ENCODE assay signal across 30 mouse cellular contexts in the genomic region with DNA sequence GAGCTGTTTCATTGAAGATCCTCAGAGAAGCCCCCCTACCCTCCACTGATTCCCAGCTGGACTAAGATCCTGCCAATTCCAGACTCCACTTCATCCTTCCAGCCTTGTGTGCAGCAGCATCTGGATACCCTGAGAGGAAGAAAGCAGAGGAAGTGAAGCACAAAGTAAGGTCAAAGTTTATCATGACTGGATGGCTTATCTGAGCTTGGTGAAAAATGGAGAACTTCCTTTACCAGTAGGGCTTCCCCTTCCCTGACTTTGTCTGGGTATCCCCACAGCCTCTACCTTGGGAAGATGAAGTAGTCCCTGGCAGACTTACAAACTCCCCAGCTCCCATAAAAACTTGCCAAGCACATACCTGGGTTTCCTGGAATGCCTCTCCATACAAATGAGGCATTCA. TPM values are rescaled to one million over a fixed set of nuclear protein-coding genes. Genes with fewer than 3 reads are reported as not detected.
DNase-seq lines count a peak whose midpoint lies in the region; TF ChIP-seq lines count a peak whose summit lies in the region.
"Had no signal": no experiment of that assay in that cellular context is flagged by ENCODE, and none has a peak within 500 bp of the region (broad histone marks: within the 10 kb centered on the region; RNA-seq: fewer than 3 reads in every experiment).

No protein-coding gene starts in this region.

- H3K4me1 ChIP-seq in spleen, adult 2 months (ENCODE audit: control insufficient read depth, insufficient read depth, insufficient read length) = peaks cover 10% of the 10 kb centered on the region; the same call in 1 of the 2 replicates
- H3K4me1 ChIP-seq in bone marrow macrophage, adult 2 months (ENCODE audit: control insufficient read depth, insufficient read depth, low read length) = peaks cover 55% of the 10 kb centered on the region
- H3K4me1 ChIP-seq: embryonic facial prominence, embryonic 10.5 days; hindbrain, embryonic 10.5 days; intestine, embryonic 15.5 days; limb, embryonic 12.5 days; lung, embryonic 15.5 days; midbrain, embryonic 15.5 days; neural tube, embryonic 12.5 days; stomach, embryonic 15.5 days had no signal

- no peaks in the 10 kb centered on the region for H3K27me3 ChIP-seq in spleen, adult 2 months (ENCODE audit: control insufficient read depth, insufficient read depth, low read length)
- H3K27me3 ChIP-seq: intestine, embryonic 15.5 days; limb, embryonic 12.5 days; lung, embryonic 15.5 days; midbrain, embryonic 15.5 days; neural tube, embryonic 12.5 days; stomach, embryonic 15.5 days had no signal

- no peak for TF ChIP-seq CTCF in layer of hippocampus, adult 2 months (conservative IDR thresholded peaks at IDR 0.05)
- TF ChIP-seq CTCF in spleen, adult 2 months (IDR thresholded peaks at IDR 0.05; ENCODE audit: extremely low read depth, insufficient read depth, insufficient read length, insufficient replicate concordance) = no peak
- no peak for TF ChIP-seq CTCF in bone marrow macrophage, adult 2 months (IDR thresholded peaks at IDR 0.05; ENCODE audit: low read depth, low read length)

- DNase-seq in layer of hippocampus, adult 2 months (ENCODE audit: low spot score in 2 of 2) = no peak
- DNase-seq in layer of hippocampus, postnatal 10 days (ENCODE audit: low spot score in 2 of 2) = no peak
- DNase-seq in spleen, adult 2 months (ENCODE audit: low read depth in 1 of 2, low spot score in 2 of 2) = no peak
- DNase-seq in spleen, adult 18-20 months = no peak
- DNase-seq in left cerebral cortex, adult 9 months (ENCODE audit: low spot score in 2 of 2) = no peak
- no peak for DNase-seq in thymus, postnatal 14 days
- DNase-seq: cerebellum, adult 11-12 months; gastrocnemius, postnatal 14 days; right cerebral cortex, postnatal 25 days; thymus, postnatal 4 days had no signal

- H3K27ac ChIP-seq in layer of hippocampus, adult 2 months = 0 out of 2 replicates have a peak overlapping the region, but pooled peaks have one; percentile 39
- H3K27ac ChIP-seq in spleen, adult 2 months (ENCODE audit: insufficient read depth, low read length) = peak overlapping the region; percentile 69; the same call in 1 of the 2 replicates
- peak overlapping the region; percentile 81 for H3K27ac ChIP-seq in bone marrow macrophage, adult 2 months (ENCODE audit: insufficient read depth, low read depth, low read length)
- H3K27ac ChIP-seq: embryonic facial prominence, embryonic 10.5 days; hindbrain, embryonic 10.5 days; intestine, embryonic 15.5 days; left cerebral cortex, adult 2 months; limb, embryonic 12.5 days; midbrain, embryonic 15.5 days; neural tube, embryonic 12.5 days; stomach, embryonic 15.5 days had no signal

- no peak for TF ChIP-seq POLR2A in spleen, adult 2 months (IDR thresholded peaks at IDR 0.05; ENCODE audit: low read depth, low read length)
- no peak for TF ChIP-seq POLR2A in bone marrow macrophage, adult 2 months (IDR thresholded peaks at IDR 0.05; ENCODE audit: borderline replicate concordance, low read depth, low read length)

- H3K36me3 ChIP-seq in spleen, adult 2 months (ENCODE audit: control insufficient read depth, insufficient read depth, low read length) = no peaks in the 10 kb centered on the region
- H3K36me3 ChIP-seq: embryonic facial prominence, embryonic 10.5 days; hindbrain, embryonic 10.5 days; intestine, embryonic 15.5 days; limb, embryonic 12.5 days; lung, embryonic 15.5 days; midbrain, embryonic 15.5 days; neural tube, embryonic 12.5 days; stomach, embryonic 15.5 days had no signal

- no peak overlapping the region for H3K4me3 ChIP-seq in layer of hippocampus, adult 2 months
- no peak overlapping the region for H3K4me3 ChIP-seq in spleen, adult 2 months (ENCODE audit: extremely low read depth, insufficient read depth, insufficient read length)
- H3K4me3 ChIP-seq in bone marrow macrophage, adult 2 months (ENCODE audit: insufficient read depth, low read length) = no peak overlapping the region
- H3K4me3 ChIP-seq: embryonic facial prominence, embryonic 10.5 days; hindbrain, embryonic 10.5 days; intestine, embryonic 15.5 days; left cerebral cortex, adult 2 months; limb, embryonic 12.5 days; lung, embryonic 15.5 days; midbrain, embryonic 15.5 days; neural tube, embryonic 12.5 days; stomach, embryonic 15.5 days had no signal

RNA-seq across cellular contexts. Expression of a gene that starts 27.9 kb away (rescaled TPM):
- under 1 TPM in 1 of 2 experiments, not detected in 1; 0.46 TPM for total RNA-seq in layer of hippocampus, adult 2 months (2021)
- under 1 TPM; 0.65 to 0.85 TPM for total RNA-seq in layer of hippocampus, postnatal 10 days (2021)
- 4.2 and 4.4 TPM in 2 replicates for polyA plus RNA-seq in spleen, adult 2 months (2012; rRNA removed)
- polyA plus RNA-seq in bone marrow macrophage, adult 2 months (2012; ENCODE audit: insufficient read depth, insufficient read length, missing spikeins) = 6.0 and 6.5 TPM in 2 replicates
- total RNA-seq: ES-E14 had no signal
- polyA plus RNA-seq: Patski had no signal

RNA-seq across cellular contexts. Expression of a gene that starts 37.6 kb away (rescaled TPM):
- total RNA-seq in layer of hippocampus, adult 2 months (2021) = not detected
- total RNA-seq in layer of hippocampus, postnatal 10 days (2021) = not detected
- 0.41 and 0.53 TPM in 2 replicates for polyA plus RNA-seq in spleen, adult 2 months (2012; rRNA removed)
- 1.3 TPM in 1 of 2 replicates, not detected in the other for polyA plus RNA-seq in bone marrow macrophage, adult 2 months (2012; ENCODE audit: insufficient read depth, insufficient read length, missing spikeins)
- total RNA-seq: adrenal gland, adult 18-20 months; adrenal gland, postnatal 36 days; ES-E14; gastrocnemius, postnatal 14 days; heart, adult 18-20 months; left cerebral cortex, adult 2 months had no signal
- polyA plus RNA-seq: CD4-positive, CD25-positive, alpha-beta regulatory T cell, adult 4 months; embryonic facial prominence, embryonic 10.5 days; forebrain, embryonic 16.5 days; heart, embryonic 16.5 days; hindbrain, embryonic 10.5 days; hindbrain, embryonic 16.5 days; intestine, embryonic 15.5 days; kidney, embryonic 14.5 days; limb, embryonic 12.5 days; lung, embryonic 15.5 days; midbrain, embryonic 15.5 days; neural tube, embryonic 12.5 days; Patski; stomach, embryonic 15.5 days had no signal
